Mouse (Mus musculus): ENCODE data around the gene Sox2. TPM values are rescaled to one million over a fixed set of nuclear protein-coding genes. Genes with fewer than 3 reads are reported as not detected.
A peak's percentile ranks its signal among the peaks of the same experiment; 100 is the strongest.

Sox2 gene
- total RNA-seq, 1 experiment from 2014 or later = not detected

DNA sequence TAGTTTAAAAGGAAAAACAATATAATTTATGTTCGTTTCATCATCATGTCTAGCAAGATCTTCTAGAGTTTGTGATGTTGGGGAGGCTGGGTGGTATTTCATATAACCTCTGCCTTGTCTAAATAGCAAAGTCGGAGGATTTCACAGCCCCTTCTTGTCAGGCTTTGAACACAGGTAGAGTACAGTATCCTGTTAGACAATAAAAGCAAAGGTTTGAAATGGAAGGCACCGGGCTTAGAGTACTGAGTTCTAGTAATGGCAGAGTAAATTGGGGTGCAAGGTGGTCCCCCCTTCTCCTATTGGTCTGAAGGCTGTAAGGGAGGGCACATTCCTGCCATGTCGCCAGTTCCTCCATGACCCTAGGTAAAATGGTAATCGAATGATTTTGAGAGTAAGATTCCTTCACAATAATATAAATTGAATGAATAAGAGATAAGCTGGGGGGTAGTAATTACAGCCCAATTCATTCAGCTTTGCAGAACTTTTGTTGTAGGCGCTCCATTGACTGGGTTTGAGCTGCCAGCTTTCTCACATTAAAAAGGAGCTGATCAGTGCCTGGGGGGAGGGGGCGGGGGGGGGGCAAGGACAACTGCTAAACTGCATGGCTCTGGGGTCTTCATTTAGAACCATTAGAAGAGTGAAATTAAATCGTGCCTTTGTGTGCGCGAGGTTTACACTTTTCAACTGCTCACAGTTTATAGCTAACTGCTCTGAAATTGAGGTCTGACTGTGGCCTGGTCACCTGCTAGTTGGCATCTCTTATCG lies 5.3 kb downstream of the Sox2 start:
- no peak for ATAC-seq (replicated peaks in 1 of 2; ENCODE audit: insufficient read depth in 1 of 2, low FRiP score in 2 of 2, low TSS enrichment in 1 of 2, low read depth in 1 of 2, poor library complexity in 2 of 2, severe bottlenecking in 2 of 2)

DNA sequence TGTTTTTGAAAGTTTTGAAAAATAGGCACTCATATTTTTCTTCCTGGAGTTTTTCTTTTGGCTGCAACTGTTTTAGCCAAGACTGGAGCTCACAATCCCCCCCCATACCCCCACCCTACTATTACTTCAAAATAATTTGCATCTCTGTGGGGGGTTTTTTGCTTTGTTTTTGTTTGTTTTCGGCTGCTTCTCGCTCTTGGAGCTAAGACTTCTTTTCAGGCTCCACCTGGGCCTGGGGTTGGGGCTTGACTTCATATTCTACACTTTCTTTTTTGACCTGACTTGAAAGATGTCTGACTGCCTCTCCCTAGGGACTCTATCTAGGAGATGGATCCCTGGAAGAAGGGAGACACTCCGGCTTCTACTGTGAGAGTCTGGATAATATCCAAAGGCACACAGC lies 5.9 kb downstream of the Sox2 start:
- no peak for ATAC-seq (replicated peaks in 1 of 2; ENCODE audit: insufficient read depth in 1 of 2, low FRiP score in 2 of 2, low TSS enrichment in 1 of 2, low read depth in 1 of 2, poor library complexity in 2 of 2, severe bottlenecking in 2 of 2)

DNA sequence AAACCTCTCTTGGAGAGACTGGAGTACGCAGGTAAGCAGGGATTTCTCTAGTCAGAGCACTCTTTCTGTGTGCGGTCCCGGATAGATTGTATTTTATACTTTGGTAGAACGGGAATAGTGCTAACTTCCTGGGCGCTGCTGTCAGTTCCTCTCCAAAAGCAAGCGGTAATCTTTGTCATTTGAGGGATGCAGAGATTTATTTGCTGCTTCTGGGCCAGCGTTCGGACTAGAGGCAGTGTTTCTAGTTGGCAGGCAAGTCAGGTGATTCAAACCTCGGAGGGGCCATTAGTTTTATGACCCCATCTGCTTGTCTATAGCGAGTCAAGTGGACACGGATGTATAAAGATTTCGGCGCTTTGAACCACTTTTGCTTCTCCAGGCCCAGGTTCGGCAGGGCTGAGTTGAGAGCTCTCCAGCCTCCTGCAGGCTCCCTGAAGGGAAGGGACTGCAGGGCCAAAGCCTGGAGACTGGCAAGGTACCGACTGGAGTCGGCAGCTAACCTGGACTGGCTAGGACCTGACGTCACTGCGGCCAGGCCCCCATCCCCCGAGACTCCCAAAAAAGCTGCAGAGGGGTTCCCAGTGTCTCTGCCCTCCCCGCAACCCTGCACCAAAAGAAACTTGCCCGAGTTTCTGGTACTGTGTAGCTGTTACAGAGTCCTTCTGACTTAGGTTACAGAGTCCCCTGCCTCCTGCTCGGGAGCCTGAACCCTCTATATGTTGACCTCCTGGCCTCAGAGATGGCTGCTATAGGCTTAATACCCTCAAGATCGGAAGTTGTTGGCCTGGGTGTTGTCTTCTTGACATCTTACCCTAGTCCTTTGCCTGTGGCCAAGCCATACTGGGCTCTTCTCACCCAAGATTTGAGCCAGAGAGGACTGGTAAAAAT lies 6.9 kb downstream of the Sox2 start:
- ATAC-seq (replicated peaks in 1 of 2; ENCODE audit: insufficient read depth in 1 of 2, low FRiP score in 2 of 2, low TSS enrichment in 1 of 2, low read depth in 1 of 2, poor library complexity in 2 of 2, severe bottlenecking in 2 of 2) = no peak

DNA sequence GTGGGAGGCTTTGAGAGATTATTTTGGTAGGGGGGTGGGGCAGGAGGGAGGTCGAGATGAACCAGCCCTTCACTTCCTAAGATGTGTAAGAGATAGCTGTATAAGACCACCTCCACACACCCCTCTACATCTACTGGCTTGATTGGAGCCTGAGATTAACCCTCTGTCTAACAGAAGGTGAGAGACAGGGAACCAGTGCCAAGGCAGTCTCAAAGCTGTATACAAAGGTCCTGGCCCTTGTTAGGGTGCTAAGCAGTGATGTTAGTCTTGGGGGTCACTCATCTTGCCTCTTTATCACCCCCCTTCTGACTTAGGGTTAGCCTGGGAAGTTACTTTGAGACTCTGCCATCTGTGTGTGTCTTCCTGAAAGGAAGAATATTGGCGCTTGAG lies 7.5 kb downstream of the Sox2 start:
- no peak for ATAC-seq (replicated peaks in 1 of 2; ENCODE audit: insufficient read depth in 1 of 2, low FRiP score in 2 of 2, low TSS enrichment in 1 of 2, low read depth in 1 of 2, poor library complexity in 2 of 2, severe bottlenecking in 2 of 2)

DNA sequence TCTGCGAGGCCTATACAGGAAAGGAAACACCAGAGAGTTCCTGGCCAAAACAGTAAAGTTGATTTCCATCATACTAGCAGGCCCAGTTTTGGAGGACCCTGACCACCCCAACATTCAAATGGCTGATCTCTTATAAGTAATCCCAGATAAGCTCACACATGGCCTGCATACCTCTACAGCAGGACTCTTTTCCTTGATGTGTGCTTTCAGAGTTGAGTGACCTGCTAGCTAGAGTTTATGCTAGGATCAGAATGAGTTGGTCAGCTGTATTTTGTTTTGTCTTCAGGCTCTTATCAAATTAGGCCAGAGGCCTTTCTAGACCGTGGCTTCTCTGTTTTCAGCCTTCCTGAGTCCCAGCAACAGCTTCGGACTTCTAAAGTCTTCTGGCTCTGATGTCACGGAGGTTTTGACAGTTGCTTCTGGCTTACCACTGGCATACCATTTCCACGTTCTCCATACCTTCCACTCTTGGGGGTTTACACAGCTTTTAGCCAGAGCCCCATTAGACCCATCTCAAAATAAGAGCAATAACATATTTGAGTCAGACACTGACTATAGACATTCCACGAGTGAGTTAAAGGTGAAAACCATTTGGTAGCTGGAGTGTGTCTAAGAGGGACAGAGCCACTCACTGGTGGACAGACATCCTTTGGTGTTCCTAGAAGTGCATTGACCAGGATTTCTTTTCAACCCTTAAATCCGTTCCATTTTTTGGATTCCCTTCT lies 8.2 kb downstream of the Sox2 start:
- ATAC-seq (replicated peaks in 1 of 2; ENCODE audit: insufficient read depth in 1 of 2, low FRiP score in 2 of 2, low TSS enrichment in 1 of 2, low read depth in 1 of 2, poor library complexity in 2 of 2, severe bottlenecking in 2 of 2) = no peak

DNA sequence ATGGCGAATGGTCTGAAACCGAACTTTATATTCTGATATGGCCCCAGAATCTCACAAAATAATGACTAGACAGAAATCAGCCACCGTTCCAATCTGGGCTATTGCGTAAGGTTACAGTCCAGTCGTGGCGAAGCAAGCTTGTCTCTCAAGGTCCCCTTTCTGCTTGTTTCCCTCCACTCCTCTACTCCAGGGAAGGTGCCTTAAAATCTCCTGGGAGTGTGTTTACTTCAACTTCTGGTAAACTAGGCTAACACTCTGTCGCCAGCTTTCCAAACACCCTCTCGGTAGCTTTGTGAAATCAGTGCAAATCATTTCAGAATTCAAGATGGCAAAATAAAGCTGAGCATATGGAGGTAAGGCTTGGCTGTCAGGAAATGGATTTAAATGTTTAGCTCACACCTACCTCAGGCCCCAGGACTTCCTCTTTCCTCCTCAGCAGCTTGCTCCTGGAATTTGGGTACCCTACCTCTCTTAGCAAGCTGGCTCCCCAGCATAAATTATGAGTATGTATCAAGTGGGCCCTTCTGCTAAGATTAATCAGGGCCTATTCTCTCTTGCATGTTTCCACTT lies 8.8 kb downstream of the Sox2 start:
- no peak for ATAC-seq (replicated peaks in 1 of 2; ENCODE audit: insufficient read depth in 1 of 2, low FRiP score in 2 of 2, low TSS enrichment in 1 of 2, low read depth in 1 of 2, poor library complexity in 2 of 2, severe bottlenecking in 2 of 2)

DNA sequence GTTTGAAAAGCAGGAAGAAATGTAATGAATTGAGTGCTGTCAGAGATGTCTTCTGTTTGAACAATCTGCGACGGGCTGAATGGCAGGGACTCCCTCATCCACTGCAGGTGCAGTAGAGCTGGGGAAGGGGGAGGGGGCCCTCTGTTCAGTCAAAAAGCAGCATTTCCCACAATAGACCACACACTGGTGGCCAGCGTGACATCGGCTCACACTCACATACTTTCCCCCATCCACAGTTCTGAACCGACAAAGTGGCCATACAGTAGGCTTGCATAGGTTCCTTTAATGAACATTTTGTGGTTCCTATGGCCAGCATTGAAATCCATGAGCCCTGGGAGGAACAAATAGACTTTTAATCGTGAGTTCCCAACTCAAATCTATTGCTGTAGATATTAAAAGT lies 9.7 kb downstream of the Sox2 start:
- no peak for ATAC-seq (replicated peaks in 1 of 2; ENCODE audit: insufficient read depth in 1 of 2, low FRiP score in 2 of 2, low TSS enrichment in 1 of 2, low read depth in 1 of 2, poor library complexity in 2 of 2, severe bottlenecking in 2 of 2)

DNA sequence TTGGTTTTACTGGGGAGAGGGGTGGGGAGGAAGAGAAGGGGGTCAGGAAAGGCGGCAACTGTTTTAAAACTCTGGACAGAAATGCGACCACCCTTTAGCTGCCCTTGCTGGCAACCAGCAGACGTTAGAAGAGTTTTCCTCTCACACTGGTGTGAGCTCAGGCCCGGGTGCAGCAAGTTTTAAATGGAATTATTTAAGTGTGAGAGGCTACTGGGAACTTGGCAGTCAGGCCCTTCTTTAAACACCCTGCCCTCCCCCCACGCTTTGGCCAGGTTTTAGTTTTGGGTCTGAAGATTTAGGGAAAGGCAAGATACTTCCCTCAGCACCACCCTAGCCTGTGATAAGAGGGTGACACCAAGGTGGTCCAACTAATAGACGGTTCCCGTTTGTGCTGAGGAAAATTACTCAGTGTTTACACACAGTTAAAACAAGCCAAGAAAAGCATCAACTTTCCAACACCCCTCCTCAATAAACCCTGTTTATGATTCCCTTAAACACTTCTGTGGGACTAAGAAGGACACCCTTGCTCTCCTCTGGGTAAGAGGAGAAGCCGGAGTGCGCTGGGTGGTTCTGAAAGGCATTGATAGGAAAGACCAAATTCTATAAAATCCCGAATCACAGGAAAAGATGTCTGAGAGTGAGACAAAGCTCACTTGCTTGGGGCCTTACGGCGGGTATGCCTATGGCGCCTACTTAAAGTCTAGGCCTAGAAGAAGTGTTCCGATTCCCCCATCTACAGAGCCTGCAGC lies 10.5 kb downstream of the Sox2 start:
- no peak for ATAC-seq (replicated peaks in 1 of 2; ENCODE audit: insufficient read depth in 1 of 2, low FRiP score in 2 of 2, low TSS enrichment in 1 of 2, low read depth in 1 of 2, poor library complexity in 2 of 2, severe bottlenecking in 2 of 2)

DNA sequence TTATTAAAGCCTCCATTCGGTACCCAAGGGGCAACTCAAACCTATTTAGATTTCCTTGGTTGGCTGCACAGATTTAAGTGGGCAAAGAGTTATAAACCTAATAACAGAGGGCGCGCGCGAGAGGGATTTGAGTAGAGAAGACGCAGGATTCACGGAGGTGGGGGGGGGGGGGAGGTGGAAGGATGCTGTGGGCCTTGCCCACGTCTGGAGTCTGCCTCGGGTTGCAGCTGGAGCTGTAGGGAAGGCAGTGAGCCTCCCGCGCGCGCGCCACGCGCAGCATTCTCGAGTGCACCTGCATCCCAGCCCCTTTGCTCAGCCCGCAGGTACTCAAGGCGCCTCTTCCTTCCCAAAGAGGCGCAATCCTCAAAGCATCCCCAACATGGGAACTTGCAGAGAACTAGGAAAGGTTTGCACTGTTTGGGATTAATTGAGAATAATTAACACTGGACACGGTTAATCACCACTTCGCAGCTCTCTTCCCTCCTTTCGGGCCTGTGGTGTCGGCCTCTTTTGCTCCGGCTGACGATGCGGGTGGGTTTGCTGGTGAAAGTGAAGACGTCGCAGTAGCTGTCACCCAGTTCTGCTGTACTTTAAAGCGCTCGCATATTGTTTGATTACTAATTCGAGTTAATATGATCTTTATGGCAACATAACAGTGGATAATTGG lies 11.3 kb downstream of the Sox2 start:
- no peak for ATAC-seq (replicated peaks in 1 of 2; ENCODE audit: insufficient read depth in 1 of 2, low FRiP score in 2 of 2, low TSS enrichment in 1 of 2, low read depth in 1 of 2, poor library complexity in 2 of 2, severe bottlenecking in 2 of 2)

DNA sequence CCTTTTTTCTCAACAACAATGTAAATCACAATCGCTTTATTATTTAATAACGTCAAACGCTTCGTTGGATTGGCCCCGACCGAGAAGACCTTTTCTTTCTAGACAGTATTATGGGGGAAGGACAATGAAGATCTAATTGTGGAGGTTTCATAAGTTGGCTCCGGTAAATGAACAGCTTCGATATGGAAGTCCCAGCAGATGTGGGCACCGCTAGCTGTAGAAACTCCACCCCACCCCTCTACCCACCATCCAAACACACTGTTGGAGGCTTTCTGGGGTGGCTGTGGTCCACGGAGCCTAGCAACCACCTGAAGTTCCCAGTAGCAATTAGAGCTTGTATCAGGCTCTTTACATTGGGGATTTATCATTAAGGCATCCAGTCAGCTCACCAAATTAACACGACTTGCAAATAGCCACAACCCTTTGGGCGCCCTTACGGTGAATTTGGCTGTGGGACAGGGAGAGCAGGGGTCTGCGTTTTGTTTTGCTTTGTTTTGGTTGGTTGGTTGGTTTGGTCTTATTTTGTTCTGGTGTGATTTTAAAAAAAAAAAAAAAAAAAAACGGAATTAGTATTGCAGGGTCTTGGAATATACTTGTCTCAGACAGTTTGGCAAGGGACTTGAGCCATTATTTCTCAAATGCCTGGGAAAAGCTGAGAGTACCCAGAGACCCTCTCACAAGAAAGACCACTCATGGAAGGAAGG lies 12.0 kb downstream of the Sox2 start:
- ATAC-seq (replicated peaks in 1 of 2; ENCODE audit: insufficient read depth in 1 of 2, low FRiP score in 2 of 2, low TSS enrichment in 1 of 2, low read depth in 1 of 2, poor library complexity in 2 of 2, severe bottlenecking in 2 of 2) = no peak

DNA sequence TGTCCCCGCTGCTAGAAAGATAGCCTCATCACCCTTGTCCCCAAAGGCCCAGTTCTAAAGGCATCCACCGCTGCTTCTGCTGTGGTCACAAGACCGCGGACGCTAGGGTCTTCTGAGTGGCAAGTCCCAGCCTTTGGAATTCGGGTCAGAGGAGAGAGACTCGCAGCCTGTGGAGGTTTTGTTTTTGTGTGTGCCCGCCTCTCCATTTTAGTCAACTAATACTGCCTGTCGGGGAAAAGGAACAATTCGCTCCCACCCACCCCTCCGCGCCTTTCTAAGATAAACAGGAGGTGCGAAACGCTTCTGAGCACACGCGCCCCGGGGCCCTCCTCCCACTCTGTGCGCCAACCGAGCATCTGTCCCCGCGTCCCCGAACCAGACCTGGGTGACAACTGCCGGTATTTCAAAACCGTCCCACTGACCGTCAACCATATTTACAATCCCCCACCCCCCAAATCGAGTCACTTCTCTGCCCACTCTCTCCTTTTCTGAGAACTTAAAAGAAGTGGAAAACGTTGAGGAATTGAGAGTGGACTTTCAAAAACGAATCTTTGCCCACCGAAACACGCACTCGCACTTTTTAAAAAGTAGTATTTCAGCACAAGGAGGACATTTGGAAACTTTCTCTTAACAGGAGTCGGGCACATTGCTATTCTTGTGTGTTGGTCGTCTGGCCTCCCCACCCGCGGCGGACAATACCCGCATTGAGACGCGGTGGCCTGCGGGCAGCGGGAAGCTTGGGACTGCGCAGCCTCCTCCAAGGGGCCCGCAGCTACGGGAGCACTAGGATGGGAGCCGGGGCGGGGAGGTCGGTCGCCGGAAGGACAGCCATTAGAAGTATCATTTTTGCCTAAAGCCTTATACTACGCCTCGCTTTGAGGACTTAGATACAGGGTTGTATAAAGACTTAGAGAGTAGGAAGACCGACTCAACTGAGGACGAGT lies 12.8 kb downstream of the Sox2 start:
- ATAC-seq (replicated peaks in 1 of 2; ENCODE audit: insufficient read depth in 1 of 2, low FRiP score in 2 of 2, low TSS enrichment in 1 of 2, low read depth in 1 of 2, poor library complexity in 2 of 2, severe bottlenecking in 2 of 2) = no peak

DNA sequence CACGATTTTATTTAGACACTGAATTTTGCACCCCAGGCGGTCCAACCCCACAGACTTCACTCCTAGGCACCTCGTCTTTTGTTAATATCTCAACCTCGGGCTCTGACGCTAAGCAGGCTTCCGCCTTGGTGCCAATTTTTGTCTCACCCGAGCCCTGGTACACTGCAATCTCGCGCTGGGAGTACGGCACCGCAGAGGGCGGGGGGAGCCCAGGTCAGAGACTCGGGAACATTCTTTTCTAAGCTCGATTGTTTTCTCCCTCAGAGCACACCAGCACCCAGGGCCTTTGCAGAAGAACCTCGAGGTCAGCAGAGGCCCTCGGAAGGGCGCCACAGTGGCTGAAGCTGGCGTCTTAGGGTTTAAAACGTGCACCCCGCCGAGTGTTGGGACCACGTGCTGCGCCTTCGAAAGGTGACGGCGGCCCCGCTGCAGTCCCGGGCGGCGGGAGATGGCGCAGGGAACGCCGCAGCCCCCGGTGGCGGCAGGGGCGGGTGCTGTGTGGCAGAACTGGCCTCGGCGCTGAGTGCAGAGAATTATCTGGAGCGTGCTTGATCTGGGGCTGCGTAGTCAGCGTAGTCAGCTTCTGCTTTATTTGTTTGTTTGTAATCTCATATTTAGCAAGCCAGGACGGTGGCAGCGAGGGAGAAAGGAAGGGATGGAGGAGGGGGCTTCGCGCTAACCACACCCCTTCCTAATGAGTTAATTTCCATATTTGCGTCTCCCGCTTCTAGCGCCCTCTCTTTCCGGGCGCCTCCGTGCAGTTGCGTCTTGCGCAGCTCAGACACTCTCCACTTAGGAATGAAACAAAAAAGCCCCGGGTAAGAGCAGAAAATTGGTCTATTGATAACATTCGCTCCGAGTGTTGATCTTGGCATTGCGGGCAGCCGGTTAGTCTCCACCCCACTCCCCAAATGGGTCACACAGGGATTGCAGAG lies 13.8 kb downstream of the Sox2 start:
- peak in 1 of 2 experiments; percentile 12; a peak in 1 of 4 replicates for ATAC-seq (replicated peaks in 1 of 2; ENCODE audit: insufficient read depth in 1 of 2, low FRiP score in 2 of 2, low TSS enrichment in 1 of 2, low read depth in 1 of 2, poor library complexity in 2 of 2, severe bottlenecking in 2 of 2)

DNA sequence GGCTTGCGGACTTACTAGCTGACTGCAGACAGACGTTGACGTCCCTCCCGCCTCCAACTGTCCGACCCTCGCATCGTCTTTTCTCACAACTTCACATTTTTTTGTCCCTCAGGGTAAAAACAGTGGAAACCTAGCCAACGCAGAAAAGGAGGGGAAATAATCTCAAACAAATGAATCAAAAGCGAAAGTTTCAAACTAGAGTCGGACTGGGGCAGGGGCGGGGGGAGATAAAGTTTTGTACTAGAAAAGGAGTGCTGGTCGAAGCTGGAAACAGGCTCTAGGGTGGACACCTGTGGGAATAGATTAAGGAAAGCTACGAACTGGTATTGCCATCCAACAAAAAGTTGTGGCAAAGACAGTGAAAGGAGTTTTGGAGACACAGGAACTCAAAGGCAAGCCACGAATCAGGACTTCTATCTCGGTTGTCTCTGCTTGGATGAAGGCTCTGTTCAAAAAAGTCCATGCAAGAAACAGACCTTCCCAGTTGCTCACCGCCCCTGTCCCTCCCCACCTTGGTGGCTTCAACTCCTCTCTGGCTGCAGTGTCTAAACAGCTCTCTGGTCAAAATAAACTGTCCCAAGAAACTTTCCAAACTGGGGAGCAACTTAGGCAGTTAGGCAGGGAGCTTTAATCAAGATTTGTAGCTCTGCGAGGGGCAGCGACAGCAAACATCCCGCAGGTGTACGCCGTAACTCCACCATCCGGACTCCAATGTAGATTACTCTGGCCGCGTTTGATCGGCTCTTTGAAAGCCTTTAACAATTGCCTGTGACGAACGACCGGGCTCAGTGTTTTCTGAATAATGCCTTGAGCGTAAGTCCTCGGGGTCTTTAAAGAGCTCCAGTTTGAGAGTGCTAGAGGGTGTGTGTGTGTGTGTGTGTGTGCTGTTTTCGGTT lies 14.7 kb downstream of the Sox2 start:
- peak in 1 of 2 experiments; percentile 19; a peak in 2 of 4 replicates for ATAC-seq (replicated peaks in 1 of 2; ENCODE audit: insufficient read depth in 1 of 2, low FRiP score in 2 of 2, low TSS enrichment in 1 of 2, low read depth in 1 of 2, poor library complexity in 2 of 2, severe bottlenecking in 2 of 2)

Measured in hematopoietic stem cell, adult 5-6 weeks (primary cell).